Mouse (Mus musculus) c-Kit-positive CD71-positive TER-119-negative erythroid progenitor cells, embryonic 14.5 days (primary cell): ENCODE data around the gene Ptch1.

Experiments
- DNase-seq: peaks from one replicate; pipeline ENCODE4 v3.0.0-alpha.2; 2013; ENCODE audit warnings: low read depth

The Ptch1 gene

GRCm38 (mm10) chr13:63499489-63499888 is 73.9 kb downstream of the Ptch1 start:
- DNase-seq, result no peak

- DNase-seq, result no peak
These were observed 76.5 kb downstream of the Ptch1 start, which contains the start of gene Fancc for GRCm38 (mm10) chr13:63496646-63497582. Gene Fancc (minus strand): TSS chr13:63497278.

DNA sequence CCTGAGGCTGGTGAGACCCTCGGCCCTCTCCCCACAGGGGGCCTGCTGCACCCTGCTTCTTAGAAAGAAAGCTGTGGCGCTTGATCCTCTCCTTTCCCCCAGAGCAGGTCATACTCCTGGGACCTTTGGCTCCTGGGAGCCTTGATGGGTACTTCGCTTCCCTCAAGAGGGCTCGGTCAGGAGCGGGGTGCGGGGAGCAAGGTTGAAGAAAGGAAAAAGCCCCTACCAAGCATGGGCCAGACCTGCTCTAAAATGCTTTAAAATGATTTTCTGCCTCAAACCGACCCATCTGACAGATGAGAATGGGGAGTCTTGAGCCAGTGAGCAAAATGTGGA is 85.7 kb downstream of the Ptch1 start:
- DNase-seq, result no peak

DNA sequence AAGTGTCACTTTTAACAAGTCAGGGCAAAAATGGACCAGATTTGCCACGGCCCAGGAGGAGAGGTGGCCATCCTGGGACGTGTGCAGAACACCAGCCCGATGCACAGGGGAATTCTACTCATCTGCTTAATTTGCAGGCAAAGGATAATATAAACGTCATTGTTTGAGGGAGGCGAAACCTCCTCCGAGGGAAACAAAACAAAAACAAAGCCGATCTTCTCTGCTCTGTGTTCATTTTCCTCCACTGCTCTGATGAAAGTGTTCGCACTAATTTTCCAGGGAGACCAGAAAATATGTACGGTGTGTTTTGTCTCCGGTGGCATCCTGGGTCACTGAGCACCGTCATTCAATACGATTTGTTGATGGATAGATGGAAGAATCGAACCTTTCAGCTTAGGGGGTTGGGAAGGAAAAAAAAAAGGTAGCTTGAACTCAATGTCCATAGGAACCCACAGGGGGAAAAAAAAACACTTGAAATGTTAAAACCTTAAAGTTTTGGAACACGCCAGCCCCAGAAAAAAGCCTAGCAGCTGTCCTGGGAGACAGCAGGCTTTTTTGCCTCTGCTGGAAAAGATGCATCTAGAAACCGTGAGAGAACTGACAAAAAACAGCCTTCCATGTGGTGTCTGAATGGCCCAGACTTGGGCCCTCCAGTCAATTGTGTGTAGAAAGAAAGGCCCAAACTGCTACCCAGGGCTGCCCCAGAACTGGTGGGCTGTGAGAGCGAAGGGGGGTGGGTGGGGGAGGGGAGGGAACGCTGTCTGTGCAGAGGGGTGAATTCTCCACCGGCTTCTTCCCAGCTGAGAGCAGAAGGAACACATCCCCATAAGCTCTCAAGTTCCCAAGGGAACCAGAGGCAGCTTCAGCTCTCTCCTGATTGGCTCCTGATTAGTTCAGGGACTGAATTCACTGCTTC is 86.3 kb downstream of the Ptch1 start:
- DNase-seq, result no peak

DNA sequence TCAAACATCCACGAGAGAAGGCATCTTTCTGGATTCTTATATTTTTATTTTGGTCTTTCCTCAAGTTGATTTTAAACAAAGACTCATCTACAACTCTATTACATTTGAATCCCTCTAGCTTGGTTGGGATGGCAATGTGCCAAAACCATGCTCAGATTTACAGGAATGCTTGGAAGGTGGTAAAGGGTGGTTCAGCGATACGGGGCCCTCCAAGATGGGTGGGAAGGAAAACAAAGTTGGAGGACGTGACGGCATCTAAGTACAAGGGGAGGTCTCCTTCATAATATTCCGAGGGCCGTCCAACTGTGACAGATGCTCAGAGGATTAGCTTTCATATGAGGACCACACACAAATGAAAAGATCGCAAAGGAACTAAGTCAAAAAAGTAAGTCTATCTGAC is 98.0 kb downstream of the Ptch1 start:
- no peak for DNase-seq
